ENCODE assay signal across 9 mouse cellular contexts in the genomic region with DNA sequence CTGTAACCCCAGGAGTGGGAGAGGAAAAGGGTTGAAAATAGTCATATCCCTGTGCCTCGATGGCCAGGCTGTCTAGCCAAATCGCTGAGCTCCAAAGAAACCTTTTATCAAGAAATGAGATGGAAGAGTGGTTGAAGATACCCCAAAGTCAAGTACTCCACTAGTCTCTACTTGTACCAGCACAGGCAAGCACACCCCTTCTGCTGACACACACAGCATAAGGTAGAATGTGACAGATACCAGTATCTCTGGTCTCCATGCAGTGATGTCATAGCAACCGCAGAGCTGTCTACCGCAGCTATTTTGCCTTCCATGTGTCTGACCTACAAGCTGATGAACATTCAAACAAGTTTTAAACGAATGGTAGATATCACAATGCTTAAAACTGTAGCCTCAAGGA. TPM values are rescaled to one million over a fixed set of nuclear protein-coding genes. Genes with fewer than 3 reads are reported as not detected.
DNase-seq lines count a peak whose midpoint lies in the region; ATAC-seq and TF ChIP-seq lines count a peak whose summit lies in the region.
"Had no signal": no experiment of that assay in that cellular context is flagged by ENCODE, and none has a peak within 500 bp of the region (broad histone marks: within the 10 kb centered on the region; RNA-seq: fewer than 3 reads in every experiment).

No protein-coding gene starts in this region.

- no peak for ATAC-seq in heart, embryonic 13.5 days (ENCODE audit: extremely low read depth, insufficient number of reproducible peaks, low FRiP score, low TSS enrichment)
- no peak for ATAC-seq in G1E (ENCODE audit: extremely low read depth, insufficient number of reproducible peaks, low FRiP score, poor library complexity, severe bottlenecking)
- no peak for ATAC-seq in forebrain, embryonic 16.5 days
- ATAC-seq in liver, embryonic 13.5 days (ENCODE audit: low read depth): peak; percentile 68

- intact Hi-C loops in heart, adult 2 months (cut with DNase I): loop anchor here (5.0 to 10.0 kb wide), 2 partner anchors 93 to 505 kb away; a partner anchor contains a TSS

- H3K9me3 ChIP-seq in heart, embryonic 13.5 days: no peaks in the 10 kb centered on the region
- H3K9me3 ChIP-seq in G1E (replicated peaks): no peaks in the 10 kb centered on the region
- no peaks in the 10 kb centered on the region for H3K9me3 ChIP-seq in forebrain, embryonic 16.5 days (ENCODE audit: control insufficient read depth, low read length)
- H3K9me3 ChIP-seq in liver, embryonic 13.5 days (replicated peaks): no peaks in the 10 kb centered on the region

- H3K36me3 ChIP-seq in heart, embryonic 13.5 days: peaks cover 54% of the 10 kb centered on the region
- H3K36me3 ChIP-seq in heart, adult 2 months (ENCODE audit: control insufficient read depth, insufficient read depth, low read length): no peaks in the 10 kb centered on the region
- H3K36me3 ChIP-seq in G1E (replicated peaks): peaks cover 50% of the 10 kb centered on the region
- H3K36me3 ChIP-seq in forebrain, embryonic 16.5 days (ENCODE audit: control insufficient read depth, insufficient read depth): peaks cover 12% of the 10 kb centered on the region
- peaks cover 57% of the 10 kb centered on the region for H3K36me3 ChIP-seq in liver, embryonic 13.5 days

- H3K27me3 ChIP-seq in heart, embryonic 13.5 days (replicated peaks): no peaks in the 10 kb centered on the region
- H3K27me3 ChIP-seq in heart, adult 2 months (ENCODE audit: control insufficient read depth, insufficient read depth, low read length): no peaks in the 10 kb centered on the region
- no peaks in the 10 kb centered on the region for H3K27me3 ChIP-seq in G1E (ENCODE audit: insufficient read depth, low read length)
- no peaks in the 10 kb centered on the region for H3K27me3 ChIP-seq in forebrain, embryonic 16.5 days (replicated peaks; ENCODE audit: control insufficient read depth, insufficient read depth, low read length)
- H3K27me3 ChIP-seq in liver, embryonic 13.5 days: no peaks in the 10 kb centered on the region

- peaks cover 2% of the 10 kb centered on the region; the same call in 1 of the 2 replicates for H3K79me2 ChIP-seq in heart, adult 2 months (replicated peaks; ENCODE audit: control insufficient read depth, insufficient read depth, low read length)

- H3K4me2 ChIP-seq in heart, embryonic 13.5 days: peak overlapping the region; percentile 94
- H3K4me2 ChIP-seq in forebrain, embryonic 16.5 days (ENCODE audit: low read length): peak overlapping the region; percentile 98
- peak overlapping the region; percentile 83 for H3K4me2 ChIP-seq in liver, embryonic 13.5 days

- no peak for DNase-seq in heart, adult 2 months
- DNase-seq in G1E (ENCODE audit: low spot score): no peak
- DNase-seq in liver, embryonic 13.5 days: peak; percentile 59
- DNase-seq in layer of hippocampus, postnatal 25 days (ENCODE audit: extremely low spot score in 1 of 2, low spot score in 1 of 2): no peak
- no peak for DNase-seq in adrenal gland, postnatal 4 days (ENCODE audit: low spot score in 2 of 2)
- DNase-seq in cerebellum, adult 11-12 months: no peak
- DNase-seq: thymus, postnatal 14 days had no signal

- 60% methylated on average over 5 of the region's 5 CpGs for WGBS in heart, embryonic 13.5 days
- 56% methylated on average over 5 of the region's 5 CpGs for WGBS in heart, adult 2 months
- WGBS in forebrain, embryonic 16.5 days: 85% methylated on average over 5 of the region's 5 CpGs
- 22% methylated on average over 5 of the region's 5 CpGs for WGBS in liver, embryonic 13.5 days (ENCODE audit: insufficient replicate concordance)

- H3K4me1 ChIP-seq in heart, embryonic 13.5 days: peaks cover 27% of the 10 kb centered on the region
- H3K4me1 ChIP-seq in heart, adult 2 months (ENCODE audit: control insufficient read depth, insufficient read depth, low read length): no peaks in the 10 kb centered on the region
- peaks cover 36% of the 10 kb centered on the region for H3K4me1 ChIP-seq in G1E (ENCODE audit: insufficient read depth, low read depth, low read length)
- peaks cover 21% of the 10 kb centered on the region for H3K4me1 ChIP-seq in forebrain, embryonic 16.5 days (replicated peaks; ENCODE audit: control insufficient read depth, insufficient read depth, low read length)
- peaks cover 45% of the 10 kb centered on the region for H3K4me1 ChIP-seq in liver, embryonic 13.5 days (replicated peaks)

- no peak for TF ChIP-seq CTCF in heart, adult 2 months (IDR thresholded peaks at IDR 0.05)
- no peak for TF ChIP-seq CTCF in G1E (IDR thresholded peaks at IDR 0.05; ENCODE audit: low read depth, low read length)

- no peak for TF ChIP-seq POLR2A in heart, adult 2 months (IDR thresholded peaks at IDR 0.05; ENCODE audit: insufficient read depth, low read depth, low read length)

- H3K27ac ChIP-seq in heart, embryonic 13.5 days (replicated peaks): no peak overlapping the region
- H3K27ac ChIP-seq in heart, adult 2 months: no peak overlapping the region
- no peak overlapping the region for H3K27ac ChIP-seq in forebrain, embryonic 16.5 days (ENCODE audit: low read length)
- peak overlapping the region; percentile 93 for H3K27ac ChIP-seq in liver, embryonic 13.5 days

- peak overlapping the region; percentile 95 for H3K9ac ChIP-seq in heart, embryonic 13.5 days
- H3K9ac ChIP-seq in heart, adult 2 months (ENCODE audit: low read depth, low read length): no peak overlapping the region
- H3K9ac ChIP-seq in forebrain, embryonic 16.5 days (replicated peaks; ENCODE audit: low read depth, low read length): no peak overlapping the region
- peak overlapping the region; percentile 98 for H3K9ac ChIP-seq in liver, embryonic 13.5 days

- peak overlapping the region; percentile 90 for H3K4me3 ChIP-seq in heart, embryonic 13.5 days
- no peak overlapping the region for H3K4me3 ChIP-seq in heart, adult 2 months
- H3K4me3 ChIP-seq in G1E (ENCODE audit: low read depth, low read length): peak overlapping the region; percentile 94; the same call in 1 of the 2 replicates
- peak overlapping the region; percentile 79 for H3K4me3 ChIP-seq in forebrain, embryonic 16.5 days (replicated peaks; ENCODE audit: low read length)
- H3K4me3 ChIP-seq in liver, embryonic 13.5 days (replicated peaks): peak overlapping the region; percentile 97

- no peak for TF ChIP-seq EP300 in heart, adult 2 months (IDR thresholded peaks at IDR 0.05; ENCODE audit: insufficient read depth, low read depth, low read length)

RNA-seq across cellular contexts. Expression of a gene that starts 2.1 kb away (rescaled TPM):
- 168 and 184 TPM in 2 replicates for polyA plus RNA-seq in heart, embryonic 13.5 days (2015; fragmentation: Nextera tagmentation; extraction: Ambion mirVana)
- under 1 TPM; 0.63 to 0.66 TPM for total RNA-seq in heart, adult 2 months (2021)
- polyA plus RNA-seq in heart, adult 2 months (2012; rRNA removed): 0.74 and 1.1 TPM in 2 replicates
- 410 and 504 TPM in 2 replicates for total RNA-seq in G1E (2014; fragmentation: Nextera tagmentation)
- 238 and 290 TPM in 2 replicates for total RNA-seq in G1E (2017)
- polyA plus RNA-seq in G1E (2012): 189 and 242 TPM in 2 replicates
- 75.6 and 94.1 TPM in 2 replicates for polyA plus RNA-seq in forebrain, embryonic 16.5 days (2015; fragmentation: Nextera tagmentation; extraction: Ambion mirVana)
- 240 and 308 TPM in 2 replicates for polyA plus RNA-seq in liver, embryonic 13.5 days (2015; fragmentation: Nextera tagmentation; extraction: Ambion mirVana)
- total RNA-seq in layer of hippocampus, postnatal 25 days (2021): 1 to 10 TPM; 1.3 to 2.0 TPM
- 10 to 100 TPM; 54.0 to 56.6 TPM for total RNA-seq in adrenal gland, postnatal 4 days (2021)

RNA-seq across cellular contexts. Expression of a gene that starts 17.4 kb away (rescaled TPM):
- polyA plus RNA-seq in heart, embryonic 13.5 days (2015; fragmentation: Nextera tagmentation; extraction: Ambion mirVana): 51.5 and 58.6 TPM in 2 replicates
- 10 to 100 TPM; 15.6 to 16.4 TPM for total RNA-seq in heart, adult 2 months (2021)
- 8.2 and 16.1 TPM in 2 replicates for polyA plus RNA-seq in heart, adult 2 months (2012; rRNA removed)
- total RNA-seq in G1E (2014; fragmentation: Nextera tagmentation) (40.9 and 44.6 TPM in 2 replicates), G1E (2017) (74.3 and 96.7 TPM in 2 replicates)
- polyA plus RNA-seq in G1E (2012): 2.2 and 3.7 TPM in 2 replicates
- 86.9 and 91.6 TPM in 2 replicates for polyA plus RNA-seq in forebrain, embryonic 16.5 days (2015; fragmentation: Nextera tagmentation; extraction: Ambion mirVana)
- 56.8 and 57.3 TPM in 2 replicates for polyA plus RNA-seq in liver, embryonic 13.5 days (2015; fragmentation: Nextera tagmentation; extraction: Ambion mirVana)
- 10 to 100 TPM; 38.9 to 42.2 TPM for total RNA-seq in layer of hippocampus, postnatal 25 days (2021)
- total RNA-seq in adrenal gland, postnatal 4 days (2021): 10 to 100 TPM; 44.0 to 46.9 TPM

RNA-seq across cellular contexts. Expression of a gene that starts 43.4 kb away (rescaled TPM):
- polyA plus RNA-seq in heart, embryonic 13.5 days (2015; fragmentation: Nextera tagmentation; extraction: Ambion mirVana): 9.9 and 11.0 TPM in 2 replicates
- 1 to 10 TPM; 4.9 to 6.8 TPM for total RNA-seq in heart, adult 2 months (2021)
- polyA plus RNA-seq in heart, adult 2 months (2012; rRNA removed): 1.6 and 3.9 TPM in 2 replicates
- total RNA-seq in G1E (2014; fragmentation: Nextera tagmentation) (16.5 TPM in 2 replicates), G1E (2017) (10.5 and 12.2 TPM in 2 replicates)
- polyA plus RNA-seq in G1E (2012): 1.7 and 2.0 TPM in 2 replicates
- polyA plus RNA-seq in forebrain, embryonic 16.5 days (2015; fragmentation: Nextera tagmentation; extraction: Ambion mirVana): 21.3 and 21.8 TPM in 2 replicates
- 9.0 and 9.7 TPM in 2 replicates for polyA plus RNA-seq in liver, embryonic 13.5 days (2015; fragmentation: Nextera tagmentation; extraction: Ambion mirVana)
- 10 to 100 TPM; 14.3 to 16.7 TPM for total RNA-seq in layer of hippocampus, postnatal 25 days (2021)
- total RNA-seq in adrenal gland, postnatal 4 days (2021): 10 to 100 TPM; 12.3 to 13.6 TPM

RNA-seq across cellular contexts. Expression of a gene that starts 48.2 kb away (rescaled TPM):
- polyA plus RNA-seq in heart, embryonic 13.5 days (2015; fragmentation: Nextera tagmentation; extraction: Ambion mirVana): 0.29 TPM in 2 replicates
- not detected for total RNA-seq in heart, adult 2 months (2021)
- polyA plus RNA-seq in heart, adult 2 months (2012; rRNA removed): not detected in 2 replicates
- not detected in 2 replicates for total RNA-seq in G1E (2014; fragmentation: Nextera tagmentation)
- total RNA-seq in G1E (2017): 0.05 and 0.06 TPM in 2 replicates
- not detected in 2 replicates for polyA plus RNA-seq in G1E (2012)
- 0.39 TPM in 2 replicates for polyA plus RNA-seq in forebrain, embryonic 16.5 days (2015; fragmentation: Nextera tagmentation; extraction: Ambion mirVana)
- not detected in 2 replicates for polyA plus RNA-seq in liver, embryonic 13.5 days (2015; fragmentation: Nextera tagmentation; extraction: Ambion mirVana)
- 1 to 10 TPM; 1.7 to 2.9 TPM for total RNA-seq in layer of hippocampus, postnatal 25 days (2021)
- under 1 TPM; 0.37 to 0.53 TPM for total RNA-seq in adrenal gland, postnatal 4 days (2021)

Comparison
In these comparisons a context has a peak if more than half of its experiments do, and no peak if none do; other contexts are left out.
1. H3K9ac ChIP-seq: peak in heart, embryonic 13.5 days (single experiment) and liver, embryonic 13.5 days (single experiment); none in heart, adult 2 months (single experiment) and forebrain, embryonic 16.5 days (single experiment).
2. RNA of a gene that starts 2.1 kb away (polyA plus RNA-seq): 240 to 308 TPM in liver, embryonic 13.5 days, 189 to 242 TPM in G1E, 168 to 184 TPM in heart, embryonic 13.5 days and 75.6 to 94.1 TPM in forebrain, embryonic 16.5 days; 0.74 to 1.1 TPM in heart, adult 2 months; every median in the first group is over 10 times any median in the second.
3. Peak in every context shown above with its lines, with median percentiles within 50 percentile points of each other: H3K4me2 ChIP-seq.